Mouse (Mus musculus): Measurements from ENCODE around the gene Lrrc8c. TPM values are rescaled to one million over a fixed set of nuclear protein-coding genes. Genes with fewer than 3 reads are reported as not detected.

Gene Lrrc8c
- polyA plus RNA-seq, 1 experiment from 2014 or later = 30.4 TPM

Other genes with a start within 250 kb of the Lrrc8c start
- not detected in 2 replicates for gene Gm43302, start 225.7 kb upstream of the Lrrc8c start, polyA plus RNA-seq (2014; fragmentation: Nextera tagmentation; extraction: Ambion mirVana)
- gene Gbp6, start 225.7 kb upstream of the Lrrc8c start, polyA plus RNA-seq (2014; fragmentation: Nextera tagmentation; extraction: Ambion mirVana) = 0.18 and 0.25 TPM in 2 replicates
- 9.4 and 10.8 TPM in 2 replicates for gene Lrrc8b, start 103.6 kb upstream of the Lrrc8c start, polyA plus RNA-seq (2014; fragmentation: Nextera tagmentation; extraction: Ambion mirVana)
- gene Lrrc8d, start 180.6 kb downstream of the Lrrc8c start, polyA plus RNA-seq (2014; fragmentation: Nextera tagmentation; extraction: Ambion mirVana) = 18.0 and 21.4 TPM in 2 replicates